Mouse (Mus musculus): ENCODE data around the gene Slc28a2. TPM values are rescaled to one million over a fixed set of nuclear protein-coding genes. Genes with fewer than 3 reads are reported as not detected.
A peak's percentile ranks its signal among the peaks of the same experiment; 100 is the strongest.
"Not testable (repeated sequence)": the region's sequence is repeated elsewhere in the genome, so short reads cannot be mapped to it uniquely, and the experiment has no call there.

Slc28a2 gene
- polyA plus RNA-seq (2015; fragmentation: Nextera tagmentation; extraction: Ambion mirVana): 0.60 TPM in 2 replicates

DNA sequence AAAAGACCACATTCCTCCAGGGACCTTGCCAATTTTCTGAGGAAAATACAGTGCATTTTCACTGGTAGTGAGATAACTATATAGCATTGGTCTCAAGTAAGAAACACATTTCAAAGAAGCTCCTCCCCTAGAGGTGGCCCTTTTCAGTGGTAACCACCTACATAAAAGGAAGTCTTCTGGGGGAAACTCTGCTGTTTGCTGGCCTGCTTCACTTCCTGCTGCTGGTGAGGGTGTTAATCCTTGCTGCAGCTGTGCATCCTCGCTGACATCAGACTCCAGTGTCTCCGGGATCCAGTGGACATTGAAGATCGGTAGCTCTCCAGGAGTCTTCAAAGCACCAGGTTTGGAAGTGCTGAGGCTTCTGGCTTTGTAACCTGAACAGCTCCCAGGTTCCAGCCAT lies at the start of gene Slc28a2:
Gene Slc28a2, plus strand, starts transcription at position 278 of the 400 bp plus-strand sequence.
- ATAC-seq (ENCODE audit: low FRiP score, low TSS enrichment); H3K4me2 ChIP-seq (replicated peaks; ENCODE audit: low read depth, low read length); H3K27me3 ChIP-seq (ENCODE audit: insufficient read depth, low read length); H3K9me3 ChIP-seq (ENCODE audit: low read length); H3K4me3 ChIP-seq (ENCODE audit: low read length); H3K4me1 ChIP-seq (ENCODE audit: insufficient read depth, low read length); H3K9ac ChIP-seq (replicated peaks; ENCODE audit: low read length); H3K36me3 ChIP-seq (ENCODE audit: insufficient read depth, low read length); H3K27ac ChIP-seq (ENCODE audit: low read length): not testable (repeated sequence)
- WGBS: 19% methylated on average over 2 of the region's 3 CpGs

DNA sequence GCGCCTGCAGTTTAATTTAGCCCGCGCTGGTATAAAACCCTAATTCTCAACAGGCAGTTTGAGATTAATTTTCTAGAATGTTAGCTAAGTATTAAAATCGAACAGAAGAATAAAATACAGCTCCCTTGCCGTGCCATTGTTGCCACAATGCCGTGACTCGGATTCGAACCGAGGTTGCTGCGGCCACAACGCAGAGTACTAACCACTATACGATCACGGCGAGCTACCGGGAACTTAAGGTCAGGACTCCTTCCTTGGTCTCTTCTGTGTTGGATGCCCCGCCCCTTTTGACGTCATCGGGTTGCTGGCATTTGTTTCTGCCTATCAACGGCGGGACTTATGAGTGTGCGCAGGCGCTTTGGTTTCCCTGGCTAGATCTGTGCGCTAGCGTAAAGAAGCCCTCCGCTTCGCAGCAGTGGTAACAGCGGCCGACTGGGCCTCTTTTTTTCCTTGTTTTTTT lies 49.0 kb upstream of the Slc28a2 start:
- Histone ChIP-seq H3K36me3 (ENCODE audit: insufficient read depth, low read length) (no peaks in the 10 kb centered on the region), H3K27ac (ENCODE audit: low read length) (peak overlapping the region; percentile 93), H3K9ac (replicated peaks; ENCODE audit: low read length) (peak overlapping the region; percentile 73), H3K9me3 (ENCODE audit: low read length) (no peaks in the 10 kb centered on the region), H3K4me2 (replicated peaks; ENCODE audit: low read depth, low read length) (peak overlapping the region; percentile 60), H3K27me3 (ENCODE audit: insufficient read depth, low read length) (0 out of 2 replicates have a peak, but pooled peaks cover 5% of the 10 kb centered on the region), H3K4me1 (ENCODE audit: insufficient read depth, low read length) (peaks cover 17% of the 10 kb centered on the region; the same call in 1 of the 2 replicates), H3K4me3 (ENCODE audit: low read length) (peak overlapping the region; percentile 80)
- WGBS: under 1% methylated on average over 28 of the region's 28 CpGs
- ATAC-seq (ENCODE audit: low FRiP score, low TSS enrichment): peak; percentile 91

DNA sequence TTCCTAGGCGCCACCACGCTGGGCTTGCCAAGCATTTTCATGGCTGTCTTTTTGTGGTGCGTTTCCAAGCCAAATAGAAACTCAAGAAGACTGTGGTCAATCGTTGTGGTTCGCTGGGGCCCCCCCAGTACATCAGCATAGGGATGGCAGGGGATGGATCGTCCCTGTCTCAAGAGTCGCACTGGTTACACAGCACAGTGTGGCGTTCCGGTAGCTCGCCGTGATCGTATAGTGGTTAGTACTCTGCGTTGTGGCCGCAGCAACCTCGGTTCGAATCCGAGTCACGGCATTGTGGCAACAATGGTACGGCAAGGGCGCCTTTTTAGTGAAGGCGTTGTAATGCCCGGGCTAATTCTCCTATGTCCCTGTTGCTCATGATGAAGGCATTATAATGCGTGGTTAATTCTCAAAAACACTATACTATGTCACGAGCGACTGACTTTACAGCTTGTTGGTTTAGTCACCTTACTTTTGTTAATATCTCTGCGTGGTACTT lies 48.5 kb upstream of the Slc28a2 start:
- Histone ChIP-seq H3K36me3 (ENCODE audit: insufficient read depth, low read length) (no peaks in the 10 kb centered on the region), H3K9ac (replicated peaks; ENCODE audit: low read length) (peak overlapping the region; percentile 73), H3K9me3 (ENCODE audit: low read length) (no peaks in the 10 kb centered on the region), H3K4me2 (replicated peaks; ENCODE audit: low read depth, low read length) (peak overlapping the region; percentile 60), H3K4me1 (ENCODE audit: insufficient read depth, low read length) (peaks cover 17% of the 10 kb centered on the region; the same call in 1 of the 2 replicates), H3K27ac (ENCODE audit: low read length) (peak overlapping the region; percentile 93), H3K4me3 (ENCODE audit: low read length) (peak overlapping the region; percentile 80), H3K27me3 (ENCODE audit: insufficient read depth, low read length) (0 out of 2 replicates have a peak, but pooled peaks cover 5% of the 10 kb centered on the region)
- WGBS: under 1% methylated on average over 26 of the region's 26 CpGs
- ATAC-seq (ENCODE audit: low FRiP score, low TSS enrichment): peak; percentile 88

DNA sequence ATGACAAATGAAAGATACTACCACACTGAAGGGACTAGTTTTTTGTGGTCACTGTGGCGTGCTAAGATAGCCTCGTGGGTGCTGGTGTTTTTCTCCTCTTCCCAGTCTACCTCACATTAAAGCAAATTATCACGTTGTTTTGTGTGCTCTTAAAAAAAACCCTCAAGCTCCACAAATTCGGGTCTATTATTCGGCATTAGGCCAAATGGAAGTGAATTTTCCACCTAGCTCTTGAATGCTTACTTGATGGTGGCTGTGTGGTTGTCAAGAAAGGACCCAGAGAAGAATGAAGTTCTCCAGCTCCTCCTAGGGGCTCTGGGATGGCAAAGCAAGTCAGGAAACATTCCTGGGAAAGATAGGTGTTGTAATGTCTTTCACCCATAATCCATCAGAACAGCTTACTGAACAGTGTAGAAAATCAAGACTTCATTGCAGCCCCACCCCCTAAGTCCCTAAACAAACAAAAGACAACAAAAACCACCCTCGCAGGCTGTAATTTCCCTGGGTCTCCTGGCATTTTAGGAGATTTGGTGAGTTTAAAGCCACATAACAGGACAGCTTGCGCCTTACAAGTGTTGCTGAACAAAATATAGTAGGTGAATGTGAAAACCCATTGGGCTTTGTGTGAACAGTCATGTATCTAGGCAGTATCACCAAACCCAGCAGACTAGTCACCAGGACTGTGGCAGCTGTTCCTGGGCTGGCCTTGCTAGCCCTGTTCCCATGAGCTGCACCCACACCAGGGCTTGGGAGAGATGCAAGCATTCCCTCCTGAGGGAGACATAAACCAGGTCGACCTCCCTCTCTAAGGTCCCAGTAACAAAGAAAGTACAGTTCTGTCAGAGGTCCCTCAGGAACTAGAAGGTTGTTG lies 47.6 kb upstream of the Slc28a2 start:
- 17% methylated on average over 8 of the region's 8 CpGs for WGBS
- no peak for ATAC-seq (ENCODE audit: low FRiP score, low TSS enrichment)
- no peaks in the 10 kb centered on the region for H3K36me3 ChIP-seq (ENCODE audit: insufficient read depth, low read length)
- no peaks in the 10 kb centered on the region for H3K9me3 ChIP-seq (ENCODE audit: low read length)
- peaks cover 17% of the 10 kb centered on the region; the same call in 1 of the 2 replicates for H3K4me1 ChIP-seq (ENCODE audit: insufficient read depth, low read length)
- H3K4me3 ChIP-seq (ENCODE audit: low read length): peak overlapping the region; percentile 80
- 0 out of 2 replicates have a peak, but pooled peaks cover 5% of the 10 kb centered on the region for H3K27me3 ChIP-seq (ENCODE audit: insufficient read depth, low read length)
- peak overlapping the region; percentile 53; the same call in 1 of the 2 replicates for H3K9ac ChIP-seq (replicated peaks; ENCODE audit: low read length)
- H3K27ac ChIP-seq (ENCODE audit: low read length): peak overlapping the region; percentile 75
- peak overlapping the region; percentile 60 for H3K4me2 ChIP-seq (replicated peaks; ENCODE audit: low read depth, low read length)

DNA sequence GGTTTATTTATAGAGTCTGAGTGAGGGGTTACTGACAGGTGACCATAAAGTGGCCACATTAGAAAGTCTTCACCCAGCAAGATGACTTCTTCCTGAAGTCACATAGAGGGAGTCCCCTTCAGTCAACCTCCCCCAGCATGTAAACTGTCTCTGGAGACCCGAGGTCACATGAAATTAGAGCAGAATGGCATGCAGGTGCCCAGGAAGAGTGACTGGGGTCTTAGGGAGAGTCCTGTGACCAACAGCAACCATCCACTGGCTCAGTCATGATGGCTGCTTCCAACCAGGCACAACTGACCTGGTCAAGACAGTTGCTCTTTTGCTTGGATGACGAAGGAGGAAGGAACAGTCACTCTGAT lies 47.0 kb upstream of the Slc28a2 start:
- no peaks in the 10 kb centered on the region for H3K36me3 ChIP-seq (ENCODE audit: insufficient read depth, low read length)
- no peaks in the 10 kb centered on the region for H3K9me3 ChIP-seq (ENCODE audit: low read length)
- peaks cover 17% of the 10 kb centered on the region; the same call in 1 of the 2 replicates for H3K4me1 ChIP-seq (ENCODE audit: insufficient read depth, low read length)
- 45% methylated on average over 2 of the region's 2 CpGs for WGBS
- H3K4me3 ChIP-seq (ENCODE audit: low read length): no peak overlapping the region
- H3K27me3 ChIP-seq (ENCODE audit: insufficient read depth, low read length): 0 out of 2 replicates have a peak, but pooled peaks cover 5% of the 10 kb centered on the region
- no peak overlapping the region for H3K4me2 ChIP-seq (replicated peaks; ENCODE audit: low read depth, low read length)
- no peak overlapping the region for H3K9ac ChIP-seq (replicated peaks; ENCODE audit: low read length)
- no peak for ATAC-seq (ENCODE audit: low FRiP score, low TSS enrichment)
- H3K27ac ChIP-seq (ENCODE audit: low read length): no peak overlapping the region

DNA sequence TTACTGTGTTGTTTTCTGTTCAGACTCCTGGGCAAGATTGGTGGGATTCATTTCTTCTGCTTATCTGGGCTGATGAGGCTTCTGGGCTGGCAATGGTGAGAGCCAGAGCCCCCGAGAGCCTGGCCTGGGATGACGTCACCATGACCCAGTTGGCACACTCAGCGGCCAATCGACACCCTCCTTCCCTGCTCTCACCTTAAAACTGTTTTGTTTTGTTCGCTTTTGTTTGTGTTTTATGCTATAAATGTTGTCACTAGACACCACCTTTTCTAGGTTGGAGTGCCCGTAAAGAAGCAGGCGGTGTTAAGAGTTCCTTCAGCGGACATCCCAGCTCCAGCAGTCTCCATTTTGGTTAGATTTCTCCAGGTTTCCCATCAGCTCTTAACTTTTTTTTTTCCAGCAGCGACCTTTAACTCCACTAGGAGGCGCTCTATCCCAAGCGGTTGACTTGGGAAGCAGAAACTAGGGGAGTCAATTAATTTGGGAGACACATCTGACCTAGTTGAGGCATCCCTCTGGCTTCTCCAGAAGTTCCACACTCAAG lies 45.4 kb upstream of the Slc28a2 start:
- Histone ChIP-seq H3K36me3 (ENCODE audit: insufficient read depth, low read length) (no peaks in the 10 kb centered on the region), H3K27me3 (ENCODE audit: insufficient read depth, low read length) (0 out of 2 replicates have a peak, but pooled peaks cover 5% of the 10 kb centered on the region), H3K27ac (ENCODE audit: low read length) (no peak overlapping the region), H3K4me2 (replicated peaks; ENCODE audit: low read depth, low read length) (peak overlapping the region; percentile 55), H3K9me3 (ENCODE audit: low read length) (no peaks in the 10 kb centered on the region), H3K4me1 (ENCODE audit: insufficient read depth, low read length) (peaks cover 12% of the 10 kb centered on the region; the same call in 1 of the 2 replicates), H3K4me3 (ENCODE audit: low read length) (peak overlapping the region; percentile 38), H3K9ac (replicated peaks; ENCODE audit: low read length) (peak overlapping the region; percentile 37)
- WGBS: 7% methylated on average over 11 of the region's 11 CpGs
- no peak for ATAC-seq (ENCODE audit: low FRiP score, low TSS enrichment)

DNA sequence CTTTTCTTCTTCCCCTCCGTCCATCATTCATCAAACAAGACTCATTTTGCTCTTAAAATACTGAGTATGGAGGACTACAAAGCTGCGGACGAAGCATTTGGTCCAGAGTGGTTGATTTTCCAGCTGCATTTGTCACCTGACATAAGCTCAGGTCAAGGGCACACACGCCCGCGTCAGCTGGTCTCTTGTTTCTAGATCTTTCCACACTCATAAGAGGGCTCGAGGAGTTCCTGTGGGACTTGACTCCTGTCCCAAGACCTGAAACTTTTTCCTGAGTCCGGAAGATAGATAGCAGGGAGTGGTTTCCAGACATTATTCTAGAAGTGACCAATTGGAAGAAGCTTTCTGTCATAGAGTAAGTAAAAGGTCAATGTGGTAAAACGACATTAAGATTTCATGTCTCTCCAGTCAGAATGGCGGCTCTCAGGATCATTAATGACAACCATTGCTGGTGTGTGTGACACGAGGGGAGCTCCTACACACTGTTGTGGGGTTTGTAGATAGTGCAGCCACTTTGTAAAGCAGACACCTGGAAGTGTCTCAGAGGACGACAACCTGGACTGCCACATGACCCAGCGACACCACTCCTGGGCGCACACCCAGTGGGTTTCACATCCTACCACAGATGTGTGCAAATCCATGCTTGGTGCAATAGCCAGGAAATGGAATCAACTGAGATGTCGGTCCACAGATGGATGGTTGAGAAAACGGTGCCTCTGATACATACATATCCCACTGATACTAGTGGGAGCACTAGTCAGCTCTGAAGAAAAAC lies 44.8 kb upstream of the Slc28a2 start:
- no peak for ATAC-seq (ENCODE audit: low FRiP score, low TSS enrichment)
- H3K4me3 ChIP-seq (ENCODE audit: low read length): no peak overlapping the region
- 66% methylated on average over 16 of the region's 16 CpGs for WGBS
- H3K27me3 ChIP-seq (ENCODE audit: insufficient read depth, low read length): 0 out of 2 replicates have a peak, but pooled peaks cover 5% of the 10 kb centered on the region
- no peak overlapping the region for H3K9ac ChIP-seq (replicated peaks; ENCODE audit: low read length)
- H3K27ac ChIP-seq (ENCODE audit: low read length): no peak overlapping the region
- no peak overlapping the region for H3K4me2 ChIP-seq (replicated peaks; ENCODE audit: low read depth, low read length)
- H3K36me3 ChIP-seq (ENCODE audit: insufficient read depth, low read length): no peaks in the 10 kb centered on the region
- peaks cover 12% of the 10 kb centered on the region; the same call in 1 of the 2 replicates for H3K4me1 ChIP-seq (ENCODE audit: insufficient read depth, low read length)
- H3K9me3 ChIP-seq (ENCODE audit: low read length): no peaks in the 10 kb centered on the region

DNA sequence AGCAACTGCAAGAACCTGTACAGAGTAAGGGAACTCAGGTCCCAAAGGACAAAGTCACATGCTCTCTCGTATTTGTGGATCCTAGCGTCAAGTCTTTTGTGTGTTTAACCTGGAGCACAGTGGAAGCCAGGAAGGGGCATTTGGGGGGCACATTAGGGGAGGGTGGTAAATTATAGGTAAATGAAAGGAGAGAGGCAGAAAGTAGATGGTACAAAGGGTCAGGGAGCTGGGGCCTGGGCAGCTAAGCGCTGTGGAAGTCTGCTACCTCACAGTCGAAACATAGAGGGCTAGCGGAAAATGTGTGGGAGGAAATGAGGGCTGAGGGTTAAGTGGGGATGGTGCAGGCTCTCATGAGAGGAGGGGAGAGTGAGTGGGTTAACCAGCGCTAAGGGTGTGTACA lies 44.2 kb upstream of the Slc28a2 start:
- Histone ChIP-seq H3K9ac (replicated peaks; ENCODE audit: low read length) (no peak overlapping the region), H3K36me3 (ENCODE audit: insufficient read depth, low read length) (no peaks in the 10 kb centered on the region), H3K4me3 (ENCODE audit: low read length) (no peak overlapping the region), H3K4me1 (ENCODE audit: insufficient read depth, low read length) (peaks cover 12% of the 10 kb centered on the region; the same call in 1 of the 2 replicates), H3K9me3 (ENCODE audit: low read length) (no peaks in the 10 kb centered on the region), H3K4me2 (replicated peaks; ENCODE audit: low read depth, low read length) (no peak overlapping the region), H3K27me3 (ENCODE audit: insufficient read depth, low read length) (0 out of 2 replicates have a peak, but pooled peaks cover 5% of the 10 kb centered on the region), H3K27ac (ENCODE audit: low read length) (no peak overlapping the region)
- no peak for ATAC-seq (ENCODE audit: low FRiP score, low TSS enrichment)
- WGBS: 63% methylated on average over 6 of the region's 6 CpGs

DNA sequence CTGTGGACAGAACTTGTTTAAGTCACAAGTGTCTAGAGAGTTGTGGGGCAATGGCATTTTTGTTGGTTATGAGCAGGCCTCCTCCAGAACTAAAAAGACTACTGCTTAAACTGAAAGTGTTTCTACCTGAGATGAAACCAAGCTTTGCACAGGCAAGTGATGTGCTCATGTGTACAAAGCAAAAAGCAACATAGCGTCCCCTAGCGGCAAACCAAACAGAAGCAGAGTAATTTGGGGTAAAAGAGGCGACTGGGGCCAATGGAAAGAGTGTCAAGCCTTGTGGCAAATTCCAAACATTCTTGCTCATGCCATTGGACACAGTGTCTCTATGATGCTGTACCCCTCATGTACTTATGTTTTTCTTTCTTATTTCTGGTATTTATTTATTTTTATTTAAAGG lies 41.2 kb upstream of the Slc28a2 start:
- H3K27me3 ChIP-seq (ENCODE audit: insufficient read depth, low read length): 0 out of 2 replicates have a peak, but pooled peaks cover 1% of the 10 kb centered on the region
- no peak for ATAC-seq (ENCODE audit: low FRiP score, low TSS enrichment)
- no peak overlapping the region for H3K4me3 ChIP-seq (ENCODE audit: low read length)
- 52% methylated on average over 3 of the region's 3 CpGs for WGBS
- no peak overlapping the region for H3K27ac ChIP-seq (ENCODE audit: low read length)
- H3K9ac ChIP-seq (replicated peaks; ENCODE audit: low read length): no peak overlapping the region
- no peaks in the 10 kb centered on the region for H3K36me3 ChIP-seq (ENCODE audit: insufficient read depth, low read length)
- H3K4me2 ChIP-seq (replicated peaks; ENCODE audit: low read depth, low read length): no peak overlapping the region
- peaks cover 5% of the 10 kb centered on the region; the same call in 1 of the 2 replicates for H3K4me1 ChIP-seq (ENCODE audit: insufficient read depth, low read length)
- H3K9me3 ChIP-seq (ENCODE audit: low read length): no peaks in the 10 kb centered on the region
